Mouse (Mus musculus) heart, adult 2 months (tissue): ENCODE measurements at regions not wholly inside any gene's neighbourhood (a gene's known extent, or its start where the extent isn't known, plus 50 kb on each side); places are given as distances from the start of the nearest gene placed in this dataset.
"Not testable (repeated sequence)": the region's sequence is repeated elsewhere in the genome, so short reads cannot be mapped to it uniquely, and the experiment has no call there.

Experiments used
- DNase-seq, 2 experiments: peaks; one replicate each; pipeline ENCODE4 v3.0.0; 2021
- H3K27ac ChIP-seq: fragments of 200-600 bp; 2 replicates; pipeline ENCODE4 v1.8.1; 2022
- H3K27me3 ChIP-seq: fragments of 200-500 bp; 2 replicates; pipeline ENCODE4 v1.6.1; 2012; ENCODE audit warnings: mild to moderate bottlenecking, low read length, inconsistent platforms, mixed read lengths; ENCODE audit not compliant: control insufficient read depth, insufficient read depth
- H3K36me3 ChIP-seq: fragments of 200-500 bp; 2 replicates; pipeline ENCODE4 v1.6.1; 2012; ENCODE audit warnings: low read length, inconsistent platforms; ENCODE audit not compliant: control insufficient read depth, insufficient read depth
- H3K4me1 ChIP-seq: fragments of 200-500 bp; 2 replicates; pipeline ENCODE4 v1.6.1; 2011; ENCODE audit warnings: low read length; ENCODE audit not compliant: control insufficient read depth, insufficient read depth
- H3K4me3 ChIP-seq: fragments of 200-600 bp; 2 replicates; pipeline ENCODE4 v1.8.1; 2022
- H3K79me2 ChIP-seq: fragments of 200-500 bp; replicated peaks from 2 replicates; pipeline ENCODE4 v1.6.1; 2012; ENCODE audit warnings: mild to moderate bottlenecking, inconsistent platforms, low read length, moderate library complexity, mixed read lengths; ENCODE audit not compliant: control insufficient read depth, insufficient read depth
- H3K9ac ChIP-seq: fragments of 200-500 bp; 2 replicates; pipeline ENCODE4 v1.6.1; 2012; ENCODE audit warnings: low read depth, mild to moderate bottlenecking, control low read depth, inconsistent platforms, low read length, mixed read lengths
- CTCF ChIP-seq: fragments of 200-600 bp; IDR thresholded peaks from 2 replicates; pipeline ENCODE4 v1.8.1; 2022; ENCODE audit warnings: antibody characterized with exemption, mild to moderate bottlenecking, moderate library complexity
- EP300 ChIP-seq: fragments of 200-500 bp; IDR thresholded peaks from 2 replicates; pipeline ENCODE4 v1.6.1; 2011; ENCODE audit warnings: low read depth, low read length, control low read depth; ENCODE audit not compliant: insufficient read depth
- POLR2A ChIP-seq: fragments of 200-500 bp; IDR thresholded peaks from 2 replicates; pipeline ENCODE4 v1.6.1; 2011; ENCODE audit warnings: mild to moderate bottlenecking, low read depth, low read length, control low read depth; ENCODE audit not compliant: insufficient read depth
- WGBS: fragments of 180-500 bp; shearing (Covaris S2); methylation state at CpG from one replicate; pipeline ENCODE4 v1.1.7; 2018; 5-methylcytosine and 5-hydroxymethylcytosine counted together
- intact Hi-C: fragments of 180-260 bp; cut with DNase I; formaldehyde crosslinking; loops from one replicate; pipeline ENCODE4 v1.15.1; 2025

- 23% methylated on average over 3 of the region's 3 CpGs for WGBS
- Histone ChIP-seq H3K4me3 (no peak overlapping the region), H3K27ac (no peak overlapping the region), H3K79me2 (no peaks in the 10 kb centered on the region), H3K4me1 (no peaks in the 10 kb centered on the region), H3K36me3 (no peaks in the 10 kb centered on the region), H3K27me3 (no peaks in the 10 kb centered on the region), H3K9ac (no peak overlapping the region)
- no peak for TF ChIP-seq EP300
- TF ChIP-seq CTCF = no peak
- no peak for TF ChIP-seq POLR2A
- DNase-seq = no peak
- intact Hi-C loops = no loop called here
Measured at GRCm38 (mm10) chr3:133685393-133685792, 140.5 kb upstream of the Tet2 start.

GRCm38 (mm10) chr3:133694057-133694456 lies 149.1 kb upstream of the Tet2 start:
- intact Hi-C loops = no loop called here
- DNase-seq = no peak
- H3K36me3 ChIP-seq = no peaks in the 10 kb centered on the region
- no peak overlapping the region for H3K9ac ChIP-seq
- no peak overlapping the region for H3K27ac ChIP-seq
- no peak for TF ChIP-seq EP300
- no peak for TF ChIP-seq CTCF
- TF ChIP-seq POLR2A = no peak
- 32% methylated on average over 4 of the region's 4 CpGs for WGBS
- H3K27me3 ChIP-seq = no peaks in the 10 kb centered on the region
- no peak overlapping the region for H3K4me3 ChIP-seq
- no peaks in the 10 kb centered on the region for H3K79me2 ChIP-seq
- H3K4me1 ChIP-seq = no peaks in the 10 kb centered on the region

- DNase-seq = no peak
- no peak overlapping the region for H3K4me3 ChIP-seq
- TF ChIP-seq POLR2A (no peak), CTCF (no peak), EP300 (no peak)
- no peaks in the 10 kb centered on the region for H3K4me1 ChIP-seq
- 76% methylated on average over 3 of the region's 3 CpGs for WGBS
- H3K79me2 ChIP-seq = no peaks in the 10 kb centered on the region
- H3K36me3 ChIP-seq = no peaks in the 10 kb centered on the region
- no peak overlapping the region for H3K27ac ChIP-seq
- H3K27me3 ChIP-seq = no peaks in the 10 kb centered on the region
- no peak overlapping the region for H3K9ac ChIP-seq
- intact Hi-C loops = no loop called here
Measured at GRCm38 (mm10) chr3:133696122-133696521, 151.2 kb upstream of the Tet2 start.

GRCm38 (mm10) chr3:133704849-133705248 lies 159.9 kb upstream of the Tet2 start:
- H3K4me1 ChIP-seq, H3K27ac ChIP-seq, H3K79me2 ChIP-seq, H3K36me3 ChIP-seq, H3K27me3 ChIP-seq, DNase-seq, H3K9ac ChIP-seq, intact Hi-C loops, H3K4me3 ChIP-seq: not testable (repeated sequence)

- H3K27me3 ChIP-seq = no peaks in the 10 kb centered on the region
- H3K4me3 ChIP-seq = no peak overlapping the region
- intact Hi-C loops = no loop called here
- no peak for DNase-seq
- H3K36me3 ChIP-seq = no peaks in the 10 kb centered on the region
- no peaks in the 10 kb centered on the region for H3K79me2 ChIP-seq
- H3K27ac ChIP-seq = no peak overlapping the region
- H3K4me1 ChIP-seq = no peaks in the 10 kb centered on the region
- H3K9ac ChIP-seq = no peak overlapping the region
- TF ChIP-seq POLR2A = no peak
- TF ChIP-seq CTCF = no peak
- no peak for TF ChIP-seq EP300
- 59% methylated on average over 1 of the region's 1 CpGs for WGBS
Measured at GRCm38 (mm10) chr3:133711518-133711917, 166.6 kb upstream of the Tet2 start.

GRCm38 (mm10) chr3:133722550-133723290 lies 177.8 kb upstream of the Tet2 start:
- TF ChIP-seq CTCF = no peak
- no peak for TF ChIP-seq POLR2A
- no peak overlapping the region for H3K9ac ChIP-seq
- no peak for DNase-seq
- H3K27ac ChIP-seq = no peak overlapping the region
- H3K4me1 ChIP-seq = no peaks in the 10 kb centered on the region
- no peak overlapping the region for H3K4me3 ChIP-seq
- no peaks in the 10 kb centered on the region for H3K27me3 ChIP-seq
- WGBS = 81% methylated on average over 3 of the region's 3 CpGs
- intact Hi-C loops = no loop called here
- no peaks in the 10 kb centered on the region for H3K36me3 ChIP-seq
- H3K79me2 ChIP-seq = no peaks in the 10 kb centered on the region
